Mouse (Mus musculus) MEL (cell line): ENCODE results near the gene Sema3b. TPM values are rescaled to one million over a fixed set of nuclear protein-coding genes. Genes with fewer than 3 reads are reported as not detected.

Experiments
- DNase-seq: peaks from one replicate; pipeline ENCODE4 v3.0.0; 2011; ENCODE audit warnings: low read depth, low spot score
- H3K27ac ChIP-seq: 2 replicates; pipeline ENCODE4 v1.5.1; 2012; ENCODE audit warnings: low read depth, mild to moderate bottlenecking, control low read depth, low read length, moderate library complexity; ENCODE audit not compliant: control insufficient read depth
- H3K27me3 ChIP-seq, 2 experiments: fragments of 150-350 bp in 1 of 2; sonication (generic) in 1 of 2; 2 replicates each; pipeline ENCODE4 v1.6.1; 2012; ENCODE audit warnings: low read length in 2 of 2, mild to moderate bottlenecking in 2 of 2, improper control_type of control experiment in 1 of 2, moderate library complexity in 1 of 2; ENCODE audit not compliant: insufficient read depth in 2 of 2, control insufficient read depth in 1 of 2
- H3K36me3 ChIP-seq, 2 experiments: 2 replicates each; pipeline ENCODE4 v1.6.1; 2012 to 2014; ENCODE audit warnings: low read length in 2 of 2, improper control_type of control experiment in 1 of 2, inconsistent platforms in 1 of 2, mild to moderate bottlenecking in 1 of 2; ENCODE audit not compliant: insufficient read depth in 2 of 2, control insufficient read depth in 1 of 2
- H3K4me1 ChIP-seq, 2 experiments: fragments of 150-350 bp in 1 of 2; sonication (generic) in 1 of 2; 2 replicates each; pipeline ENCODE4 v1.6.1; 2012; ENCODE audit warnings: low read length in 2 of 2, improper control_type of control experiment in 1 of 2, mild to moderate bottlenecking in 1 of 2; ENCODE audit not compliant: insufficient read depth in 2 of 2, control insufficient read depth in 1 of 2
- H3K4me3 ChIP-seq, 2 experiments: fragments of 150-350 bp in 1 of 2; sonication (generic) in 1 of 2; 2 replicates each; pipeline ENCODE4 v1.5.1; 2012; ENCODE audit warnings: low read depth in 2 of 2, low read length in 2 of 2, mild to moderate bottlenecking in 2 of 2, moderate library complexity in 2 of 2, control low read depth in 1 of 2, improper control_type of control experiment in 1 of 2; ENCODE audit not compliant: control insufficient read depth in 1 of 2, insufficient read depth in 1 of 2
- H3K79me2 ChIP-seq: 2 replicates; pipeline ENCODE4 v1.6.1; 2012; ENCODE audit warnings: mild to moderate bottlenecking, low read length, moderate library complexity; ENCODE audit not compliant: control insufficient read depth, poor library complexity, insufficient read depth
- H3K9ac ChIP-seq: 2 replicates; pipeline ENCODE4 v1.6.1; 2012; ENCODE audit warnings: low read depth, mild to moderate bottlenecking, control low read depth, low read length, moderate library complexity; ENCODE audit not compliant: control insufficient read depth, poor library complexity, severe bottlenecking
- H3K9me3 ChIP-seq: fragments of 150-350 bp; sonication (generic); replicated peaks from 2 replicates; pipeline ENCODE4 v1.6.1; 2012; ENCODE audit warnings: mild to moderate bottlenecking, low read length, improper control_type of control experiment, moderate library complexity; ENCODE audit not compliant: insufficient read depth
- BHLHE40 ChIP-seq: IDR thresholded peaks from 2 replicates; pipeline ENCODE4 v1.6.1; 2012; ENCODE audit warnings: low read depth, mild to moderate bottlenecking, inconsistent platforms, low read length, improper control_type of control experiment, borderline replicate concordance
- CHD1 ChIP-seq: IDR thresholded peaks from 2 replicates; pipeline ENCODE4 v1.6.1; 2012; ENCODE audit warnings: low read depth, mild to moderate bottlenecking, inconsistent platforms, low read length, improper control_type of control experiment
- CHD2 ChIP-seq: IDR thresholded peaks from 2 replicates; pipeline ENCODE4 v1.6.1; 2011; ENCODE audit warnings: low read length, improper control_type of control experiment
- ELF1 ChIP-seq: IDR thresholded peaks from 2 replicates; pipeline ENCODE4 v1.6.1; 2014; ENCODE audit warnings: low read depth, mild to moderate bottlenecking, inconsistent platforms, low read length, improper control_type of control experiment, moderate library complexity
- EP300 ChIP-seq, 2 experiments: IDR thresholded peaks; 2 replicates each; pipeline ENCODE4 v1.6.1; 2011; ENCODE audit warnings: improper control_type of control experiment in 2 of 2, low read length in 2 of 2, low read depth in 1 of 2, mild to moderate bottlenecking in 1 of 2
- ETS1 ChIP-seq: IDR thresholded peaks from 2 replicates; pipeline ENCODE4 v1.6.1; 2012; ENCODE audit warnings: low read depth, mild to moderate bottlenecking, inconsistent platforms, low read length, improper control_type of control experiment, moderate library complexity
- GABPA ChIP-seq: IDR thresholded peaks from 2 replicates; pipeline ENCODE4 v1.6.1; 2012; ENCODE audit warnings: low read depth, mild to moderate bottlenecking, inconsistent platforms, low read length, improper control_type of control experiment, moderate library complexity
- HCFC1 ChIP-seq: IDR thresholded peaks from 2 replicates; pipeline ENCODE4 v1.6.1; 2012; ENCODE audit warnings: low read depth, mild to moderate bottlenecking, inconsistent platforms, low read length, improper control_type of control experiment, moderate library complexity
- JUND ChIP-seq: IDR thresholded peaks from 2 replicates; pipeline ENCODE4 v1.6.1; 2011; ENCODE audit warnings: low read depth, mild to moderate bottlenecking, improper control_type of control experiment, low read length
- MAFK ChIP-seq: IDR thresholded peaks from 2 replicates; pipeline ENCODE4 v1.6.1; 2011; ENCODE audit warnings: low read depth, mild to moderate bottlenecking, low read length, improper control_type of control experiment, borderline replicate concordance
- MAX ChIP-seq: IDR thresholded peaks from 2 replicates; pipeline ENCODE4 v1.6.1; 2011; ENCODE audit warnings: low read length, improper control_type of control experiment
- MEF2A ChIP-seq: IDR thresholded peaks from 2 replicates; pipeline ENCODE4 v1.6.1; 2014; ENCODE audit warnings: low read depth, mild to moderate bottlenecking, inconsistent platforms, low read length, improper control_type of control experiment; ENCODE audit not compliant: poor library complexity, insufficient replicate concordance, severe bottlenecking; ENCODE audit errors: extremely low read depth
- MYB ChIP-seq: IDR thresholded peaks from 2 replicates; pipeline ENCODE4 v1.6.1; 2011; ENCODE audit warnings: mild to moderate bottlenecking, low read depth, low read length, improper control_type of control experiment
- NELFE ChIP-seq: IDR thresholded peaks from 2 replicates; pipeline ENCODE4 v1.6.1; 2011; ENCODE audit warnings: low read depth, low read length, improper control_type of control experiment
- NRF1 ChIP-seq: IDR thresholded peaks from 2 replicates; pipeline ENCODE4 v1.6.1; 2014; ENCODE audit warnings: low read depth, mild to moderate bottlenecking, inconsistent platforms, low read length, improper control_type of control experiment, moderate library complexity; ENCODE audit not compliant: poor library complexity, insufficient read depth, severe bottlenecking
- POLR2A ChIP-seq, 2 experiments: IDR thresholded peaks; 2 replicates each; pipeline ENCODE4 v1.6.1; 2011 to 2012; ENCODE audit warnings: low read length in 2 of 2, mild to moderate bottlenecking in 2 of 2, control low read depth in 1 of 2, improper control_type of control experiment in 1 of 2, low read depth in 1 of 2, moderate library complexity in 1 of 2; ENCODE audit not compliant: control insufficient read depth in 1 of 2, insufficient read depth in 1 of 2, poor library complexity in 1 of 2
- POLR2AphosphoS2 ChIP-seq: IDR thresholded peaks from 2 replicates; pipeline ENCODE4 v1.6.1; 2011; ENCODE audit warnings: low read length, improper control_type of control experiment
- RAD21 ChIP-seq: IDR thresholded peaks from 2 replicates; pipeline ENCODE4 v1.6.1; 2011; ENCODE audit warnings: mild to moderate bottlenecking, low read depth, low read length, improper control_type of control experiment
- RCOR1 ChIP-seq: IDR thresholded peaks from 2 replicates; pipeline ENCODE4 v1.6.1; 2012; ENCODE audit warnings: low read depth, mild to moderate bottlenecking, inconsistent platforms, low read length, improper control_type of control experiment
- SIN3A ChIP-seq: IDR thresholded peaks from 2 replicates; pipeline ENCODE4 v1.6.1; 2012; ENCODE audit warnings: low read length, improper control_type of control experiment, inconsistent platforms
- TAL1 ChIP-seq: IDR thresholded peaks from 2 replicates; pipeline ENCODE4 v1.6.1; 2012; ENCODE audit warnings: mild to moderate bottlenecking, inconsistent platforms, low read length, moderate library complexity, mixed read lengths
- TBP ChIP-seq: IDR thresholded peaks from 2 replicates; pipeline ENCODE4 v1.8.0; 2011; ENCODE audit warnings: low read depth, low read length, improper control_type of control experiment
- UBTF ChIP-seq: IDR thresholded peaks from 2 replicates; pipeline ENCODE4 v1.6.1; 2012; ENCODE audit warnings: low read depth, mild to moderate bottlenecking, inconsistent platforms, low read length, improper control_type of control experiment, moderate library complexity, borderline replicate concordance; ENCODE audit not compliant: insufficient read depth
- ZKSCAN1 ChIP-seq: IDR thresholded peaks from 2 replicates; pipeline ENCODE4 v1.6.1; 2012; ENCODE audit warnings: low read depth, mild to moderate bottlenecking, inconsistent platforms, low read length, improper control_type of control experiment, moderate library complexity
- polyA plus RNA-seq, 2 experiments: library from polyadenylated mRNA; stranded (reverse) in 1 of 2; unstranded in 1 of 2; fragments of >175 nt in 1 of 2; fragments of >200 nt in 1 of 2; gene quantifications; 2 replicates each; pipeline versions ENCODE4 v1.2.1 to v1.2.4; 2012; ENCODE audit warnings: low replicate concordance in 2 of 2, low read depth in 1 of 2; ENCODE audit not compliant: insufficient read length in 2 of 2, insufficient read depth in 1 of 2, missing spikeins in 1 of 2
- total RNA-seq: library from RNA; depleted of rRNA; stranded (reverse); fragments of 300-350 nt; gene quantifications from 2 replicates; pipeline ENCODE4 v1.2.3, GENCODE M21; 2012

Gene Sema3b
- total and polyA plus RNA-seq, 3 experiments: 0.04 to 0.21 TPM; not detected in 1

- TF ChIP-seq MAFK (no peak), POLR2A (IDR thresholded peaks at IDR 0.05; ENCODE audit: control insufficient read depth in 1 of 2, insufficient read depth in 1 of 2, low read depth in 1 of 2, low read length in 2 of 2, poor library complexity in 1 of 2) (no peak), ETS1 (0 out of 2 replicates have a peak, but pooled peaks have one; percentile 12), ZKSCAN1 (no peak), POLR2AphosphoS2 (no peak), CHD1 (no peak), MEF2A (no peak), EP300 (IDR thresholded peaks at IDR 0.05; ENCODE audit: low read depth in 1 of 2, low read length in 2 of 2) (no peak), ELF1 (no peak), UBTF (no peak), RCOR1 (no peak), HCFC1 (peak; percentile 36; the same call in 1 of the 2 replicates), SIN3A (peak; percentile 48; the same call in 1 of the 2 replicates), NELFE (no peak), NRF1 (no peak), MAX (no peak), TAL1 (no peak), JUND (no peak)
Observed at GRCm38 (mm10) chr9:107626844-107627277, 17.8 kb upstream of the Sema3b start (continued).

GRCm38 (mm10) chr9:107626158-107626843, 17.3 kb upstream of the Sema3b start:
- H3K9ac ChIP-seq: no peak overlapping the region
- H3K4me1 ChIP-seq: peaks cover 13 to 28% of the 10 kb centered on the region in 2 experiments
- H3K27me3 ChIP-seq: no peaks in the 10 kb centered on the region
- no peak overlapping the region for H3K27ac ChIP-seq
- H3K36me3 ChIP-seq: peaks cover 1 to 18% of the 10 kb centered on the region in 2 experiments; a peak in 3 of 4 replicates
- no peaks in the 10 kb centered on the region for H3K9me3 ChIP-seq
- H3K79me2 ChIP-seq: peaks cover 41% of the 10 kb centered on the region
- no peak for TF ChIP-seq MYB
- TF ChIP-seq NRF1: no peak
- no peak for TF ChIP-seq TBP
- no peak for TF ChIP-seq JUND
- no peak; the same call in 1 of the 2 replicates for TF ChIP-seq SIN3A
- TF ChIP-seq CHD2: no peak
- TF ChIP-seq RAD21: no peak
- no peak for TF ChIP-seq MEF2A
- TF ChIP-seq ELF1: no peak
- no peak for TF ChIP-seq BHLHE40
- no peak for TF ChIP-seq GABPA
- TF ChIP-seq, all 39 proteins: peak for 0
- no peak for DNase-seq
- H3K4me3 ChIP-seq: no peak overlapping the region
